Mouse (Mus musculus) Patski (cell line): ENCODE data around the gene Nsfl1c. TPM values are rescaled to one million over a fixed set of nuclear protein-coding genes. Genes with fewer than 3 reads are reported as not detected.
A peak's percentile ranks its signal among the peaks of the same experiment; 100 is the strongest.

Source experiments
- ATAC-seq: fragments of 100-300 bp; one replicate; pipeline ENCODE4 v1.8.0; 2021
- CTCF ChIA-PET: fragments of 350-600 bp; sonication (Branson Sonifier 250); formaldehyde crosslinking; loops from one replicate; lab custom pipeline; 2022; ENCODE audit warnings: inconsistent platforms; lab: Charles Lee
- POLR2A ChIA-PET: fragments of 350-600 bp; sonication (Branson Sonifier 250); formaldehyde crosslinking; loops from one replicate; lab custom pipeline; 2022; ENCODE audit warnings: antibody characterized with exemption, inconsistent platforms; lab: Charles Lee
- DNase-seq: peaks from one replicate; pipeline ENCODE4 v3.0.0-alpha.2; 2011; ENCODE audit warnings: low read depth, low spot score
- H3K27me3 ChIP-seq: fragments of 371-371 bp; one replicate; pipeline ENCODE4 v1.5.1; 2021
- CTCF ChIP-seq: fragments of 100-300 bp; IDR thresholded peaks from one replicate; pipeline ENCODE4 v1.5.1; 2021
- in situ Hi-C: fragments of 300-500 bp; cut with MboI; formaldehyde crosslinking; loops from 3 replicates; pipeline ENCODE4 v1.11.1; 2018; ENCODE audit warnings: low pct_unique_long_range_greater_than_20kb, mixed read lengths
- polyA plus RNA-seq: library from polyadenylated mRNA; unstranded; gene quantifications from one replicate; pipeline ENCODE4 v1.2.3, GENCODE M21; 2021

The Nsfl1c gene
- polyA plus RNA-seq, 1 experiment from 2014 or later, result 172 TPM

DNA sequence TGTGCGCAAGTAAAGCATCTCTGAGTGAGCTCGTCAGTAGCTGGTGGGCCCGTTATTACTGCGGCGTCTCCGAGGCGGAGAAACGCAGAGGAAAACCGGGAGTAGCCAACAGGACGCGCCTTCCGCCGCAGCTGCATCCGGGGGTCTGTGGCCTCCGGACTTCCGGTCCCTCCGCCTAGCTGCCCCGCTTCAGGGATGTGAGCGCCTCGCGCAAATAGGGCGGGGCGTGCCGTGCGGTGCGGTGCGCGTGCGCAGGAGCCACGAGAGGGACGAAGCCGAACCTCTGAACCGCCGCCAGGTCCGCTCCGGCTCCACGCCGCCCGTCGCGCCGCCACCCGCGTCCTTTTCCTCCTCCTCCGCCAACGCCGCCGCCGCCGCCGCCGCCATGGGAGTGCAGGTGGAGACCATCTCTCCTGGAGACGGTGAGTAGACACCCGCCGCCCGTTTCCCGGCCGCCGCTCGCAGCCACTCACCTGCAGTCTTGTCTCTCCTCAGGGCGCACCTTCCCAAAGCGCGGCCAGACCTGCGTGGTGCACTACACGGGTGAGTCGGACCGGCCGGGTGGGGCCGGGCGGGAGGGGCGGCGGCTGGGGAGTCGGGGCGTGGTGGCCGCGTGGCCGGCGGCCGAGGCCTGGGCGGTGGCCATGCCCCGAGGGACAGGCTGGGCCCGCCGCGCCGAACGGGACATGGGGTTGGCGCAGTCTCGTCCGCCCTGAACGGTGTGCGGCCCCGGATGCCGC, 48.5 kb downstream of the Nsfl1c start, which contains the start of gene Fkbp1a:
TSS of gene Fkbp1a (plus strand) at position 161 of the 740 bp plus-strand sequence.
- peak; percentile 90 for ATAC-seq

DNA sequence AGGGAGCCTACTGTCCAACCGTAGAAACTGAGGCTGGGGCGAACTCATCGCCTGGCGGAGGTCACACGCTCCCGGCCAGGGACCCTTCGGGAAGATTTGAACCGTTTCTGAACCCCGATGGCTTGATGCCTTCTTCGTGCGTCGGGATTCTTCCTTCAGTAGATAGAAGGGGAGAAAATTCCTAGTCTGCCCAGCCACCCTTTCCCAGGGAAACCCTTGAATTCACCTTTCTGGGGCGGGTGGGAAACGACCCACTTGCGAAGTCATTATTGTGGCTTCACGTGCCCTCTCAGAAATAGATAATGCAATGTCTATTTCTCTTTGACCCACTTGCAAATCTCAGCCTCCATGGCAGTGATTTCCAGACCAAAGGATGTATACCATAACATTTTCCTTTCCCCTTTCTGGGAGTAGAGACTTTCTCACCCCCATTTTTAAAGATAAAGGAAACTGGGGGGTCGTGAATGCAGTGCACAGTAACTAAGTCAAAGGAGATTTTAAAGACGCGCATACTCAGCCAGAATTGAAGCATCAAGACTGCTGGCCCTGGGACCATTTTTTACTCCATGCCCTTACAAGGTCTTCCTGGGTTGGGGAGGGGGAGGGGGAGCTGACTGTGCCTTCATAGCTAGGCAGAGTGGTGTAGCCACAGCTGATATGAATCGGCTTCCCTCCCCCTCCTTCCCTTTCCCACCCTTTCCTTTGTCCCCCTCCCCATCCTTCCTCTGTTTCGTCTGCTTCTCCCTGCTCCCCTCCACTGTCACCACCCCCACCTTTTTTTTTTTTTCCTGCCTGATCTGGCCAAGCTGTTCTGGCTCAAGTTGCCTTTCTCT, 49.3 kb downstream of the Nsfl1c start:
- in situ Hi-C loops, result loop anchor here (5.0 kb wide), 1 partner anchor 46 kb away; no protein-coding TSS in a partner anchor
- ChIA-PET POLR2A (no interaction called here), CTCF (interaction anchor here (1.7 kb wide), 1 partner anchor 13 kb away, joined by 4 read pairs; no protein-coding TSS in a partner anchor)
- TF ChIP-seq CTCF, result no peak
- DNase-seq, result no peak
- no peak for ATAC-seq
- no peaks in the 10 kb centered on the region for H3K27me3 ChIP-seq

More for the DNA sequence above, 48.5 kb downstream of the Nsfl1c start, which contains the start of gene Fkbp1a:
- in situ Hi-C loops, result loop anchor here (5.0 kb wide), 1 partner anchor 45 kb away; no protein-coding TSS in a partner anchor
- no peaks in the 10 kb centered on the region for H3K27me3 ChIP-seq
- TF ChIP-seq CTCF, result no peak
- CTCF ChIA-PET, result no interaction called here
- DNase-seq, result peak; percentile 46
- POLR2A ChIA-PET, result interaction anchor here (1.2 kb wide), 1 partner anchor 11 kb away, joined by 5 read pairs; no protein-coding TSS in a partner anchor

- DNase-seq (no peak), ATAC-seq (no peak)
- TF ChIP-seq CTCF, result no peak
- CTCF ChIA-PET, result interaction anchor here (0.7 to 1.7 kb wide), 2 partner anchors 11 to 38 kb away, joined by 3 to 4 read pairs; no protein-coding TSS in a partner anchor
- in situ Hi-C loops, result loop anchor here (5.0 kb wide), 1 partner anchor 47 kb away; no protein-coding TSS in a partner anchor
- H3K27me3 ChIP-seq, result no peaks in the 10 kb centered on the region
- POLR2A ChIA-PET, result interaction anchor here (0.5 kb wide), 1 partner anchor 151 kb away, joined by 5 read pairs; no protein-coding TSS in a partner anchor
Measured at GRCm38 (mm10) chr2:151544673-151545072, 50.7 kb downstream of the Nsfl1c start.

GRCm38 (mm10) chr2:151546571-151546970, 52.6 kb downstream of the Nsfl1c start:
- no peak for ATAC-seq
- no peak for TF ChIP-seq CTCF
- DNase-seq, result no peak
- in situ Hi-C loops, result no loop called here
- CTCF ChIA-PET, result interaction anchor here (1.2 kb wide), 1 partner anchor 11 kb away, joined by 3 read pairs; no protein-coding TSS in a partner anchor
- H3K27me3 ChIP-seq, result no peaks in the 10 kb centered on the region
- POLR2A ChIA-PET, result no interaction called here

DNA sequence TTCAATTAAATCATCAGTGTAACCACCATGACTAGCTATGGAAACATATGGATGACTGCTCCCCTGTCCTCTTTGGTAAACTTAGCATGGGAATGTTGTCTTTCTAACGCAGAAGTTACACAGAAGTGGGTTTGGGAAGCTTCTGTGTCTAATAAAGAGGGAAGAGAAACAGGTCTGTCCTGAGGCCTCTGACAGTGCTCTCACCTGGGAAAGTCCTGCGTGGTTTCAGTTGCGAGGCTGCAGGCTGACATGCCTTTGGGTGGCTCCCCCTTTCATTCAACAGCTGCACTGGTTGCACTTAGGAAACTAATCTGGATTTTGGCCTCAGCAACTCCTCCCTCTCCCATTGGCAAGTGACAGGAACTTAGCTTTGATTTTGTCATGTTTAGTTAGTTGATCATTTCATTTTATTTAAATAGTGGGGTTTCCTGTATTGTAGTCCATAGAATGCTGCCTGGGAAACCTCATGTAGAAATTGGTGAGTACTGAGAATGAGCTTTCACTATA, 55.7 kb downstream of the Nsfl1c start:
- no peak for TF ChIP-seq CTCF
- in situ Hi-C loops, result no loop called here
- ATAC-seq, result no peak
- ChIA-PET POLR2A (interaction anchor here (0.8 kb wide), 1 partner anchor 11 kb away, joined by 3 read pairs; no protein-coding TSS in a partner anchor), CTCF (no interaction called here)
- no peak for DNase-seq
- no peaks in the 10 kb centered on the region for H3K27me3 ChIP-seq

Other genes with a start within 250 kb of the Nsfl1c start
- not detected for gene 4921509C19Rik, start 18.0 kb upstream of the Nsfl1c start, polyA plus RNA-seq
- 230 TPM for gene Fkbp1a, start 48.3 kb downstream of the Nsfl1c start, polyA plus RNA-seq
- gene Sdcbp2, start 78.4 kb downstream of the Nsfl1c start, polyA plus RNA-seq, result 0.17 TPM
- gene Snph, start 138.4 kb downstream of the Nsfl1c start, polyA plus RNA-seq, result 0.12 TPM
- not detected for gene Rad21l, start 174.4 kb downstream of the Nsfl1c start, polyA plus RNA-seq
- gene Tmem74b, start 207.8 kb downstream of the Nsfl1c start, polyA plus RNA-seq, result 0.18 TPM